Mouse (Mus musculus) liver, embryonic 14 days (tissue): ENCODE measurements around the gene Kif3b. TPM values are rescaled to one million over a fixed set of nuclear protein-coding genes. Genes with fewer than 3 reads are reported as not detected.

Source experiments
- polyA plus RNA-seq: library from polyadenylated mRNA; depleted of rRNA; stranded (reverse); fragments of >200 nt; gene quantifications from 2 replicates; pipeline ENCODE4 v1.2.3, GENCODE M21; 2012; rRNA removed

Gene Kif3b
- polyA plus RNA-seq = 2.7 and 2.9 TPM in 2 replicates

GRCm38 (mm10) chr2:153290938-153291928, at the start of gene Kif3b:
Gene Kif3b, plus strand, starts transcription at chr2:153291413.

GRCm38 (mm10) chr2:153345454-153346220, 54.4 kb downstream of the Kif3b start, which contains the start of gene Asxl1:
Gene Asxl1, plus strand, starts transcription at chr2:153345829.

Other genes starting within 250 kb of the Kif3b start
- gene Ccm2l, start 225.5 kb upstream of the Kif3b start, polyA plus RNA-seq = 1.7 and 2.0 TPM in 2 replicates
- gene Hck, start 182.9 kb upstream of the Kif3b start, polyA plus RNA-seq = 4.9 and 6.9 TPM in 2 replicates
- 12.0 and 14.8 TPM in 2 replicates for gene Tm9sf4, start 130.1 kb upstream of the Kif3b start, polyA plus RNA-seq
- 1.8 and 2.1 TPM in 2 replicates for gene Tspyl3, start 66.0 kb upstream of the Kif3b start, polyA plus RNA-seq
- gene Plagl2, start 50.0 kb upstream of the Kif3b start, polyA plus RNA-seq = 12.5 and 16.6 TPM in 2 replicates
- gene Pofut1, start 49.9 kb upstream of the Kif3b start, polyA plus RNA-seq = 6.6 and 7.4 TPM in 2 replicates
- 7.2 and 8.6 TPM in 2 replicates for gene Asxl1, start 54.4 kb downstream of the Kif3b start, polyA plus RNA-seq
- not detected in 2 replicates for gene 4930404H24Rik, start 201.4 kb downstream of the Kif3b start, polyA plus RNA-seq
- 5.0 and 6.2 TPM in 2 replicates for gene Nol4l, start 238.6 kb downstream of the Kif3b start, polyA plus RNA-seq